Mouse (Mus musculus): ENCODE measurements at regions not wholly inside any gene's neighbourhood (a gene's known extent, or its start where the extent isn't known, plus 50 kb on each side); places are given as distances from the start of the nearest gene placed in this dataset.

- no peaks in the 10 kb centered on the region for H3K9me3 ChIP-seq
- no peak overlapping the region for H3K27ac ChIP-seq
- no peaks in the 10 kb centered on the region for H3K36me3 ChIP-seq
- H3K4me3 ChIP-seq = no peak overlapping the region
- H3K4me1 ChIP-seq = no peaks in the 10 kb centered on the region
- no peak overlapping the region for H3K9ac ChIP-seq
- WGBS = 29% methylated on average over 4 of the region's 4 CpGs
- H3K27me3 ChIP-seq (replicated peaks) = no peaks in the 10 kb centered on the region
- ATAC-seq (ENCODE audit: low FRiP score, low read depth) = peak; percentile 68; the same call in 1 of the 2 replicates
- no peak overlapping the region for H3K4me2 ChIP-seq (replicated peaks)
Observed at GRCm38 (mm10) chr16:65720953-65721352, 94.1 kb upstream of the Vgll3 start.

DNA sequence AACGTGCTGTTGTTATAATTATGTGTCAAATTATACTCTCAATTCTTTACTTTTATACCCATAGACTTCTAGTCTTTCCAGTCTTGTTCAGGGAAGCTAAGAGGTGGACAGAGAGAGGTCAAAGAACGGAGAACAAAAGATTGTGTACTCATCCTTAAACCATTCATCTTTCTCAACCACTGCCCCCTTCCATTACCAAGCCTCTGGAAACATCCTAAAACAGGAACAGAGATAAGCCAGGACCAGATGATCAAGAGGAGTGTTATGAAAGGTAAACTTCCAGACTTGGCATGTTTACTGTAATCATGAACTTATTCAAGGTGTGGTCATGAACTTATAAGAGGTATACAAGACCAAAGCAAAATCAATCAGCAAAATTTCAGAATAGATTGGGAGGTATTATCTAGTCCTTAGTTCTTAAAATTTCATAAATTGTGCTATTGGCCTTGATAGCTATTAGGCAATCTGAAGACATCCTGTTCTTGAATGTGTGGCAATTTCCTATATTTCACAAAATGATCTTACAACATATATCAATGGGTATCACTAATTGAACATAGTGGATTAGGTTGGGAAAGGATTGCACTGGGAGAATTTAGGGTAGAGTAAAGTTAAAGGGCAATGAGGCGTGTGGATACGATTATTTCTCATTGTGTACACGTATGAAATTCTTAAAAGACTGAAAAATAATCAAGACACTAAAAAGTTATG lies 89.3 kb upstream of the Vgll3 start:
- 86% methylated on average over 5 of the region's 5 CpGs for WGBS
- Histone ChIP-seq H3K9me3 (no peaks in the 10 kb centered on the region), H3K4me1 (no peaks in the 10 kb centered on the region), H3K27ac (no peak overlapping the region), H3K4me3 (no peak overlapping the region), H3K9ac (no peak overlapping the region), H3K36me3 (no peaks in the 10 kb centered on the region), H3K27me3 (replicated peaks) (no peaks in the 10 kb centered on the region), H3K4me2 (replicated peaks) (no peak overlapping the region)
- no peak for ATAC-seq (ENCODE audit: low FRiP score, low read depth)

DNA sequence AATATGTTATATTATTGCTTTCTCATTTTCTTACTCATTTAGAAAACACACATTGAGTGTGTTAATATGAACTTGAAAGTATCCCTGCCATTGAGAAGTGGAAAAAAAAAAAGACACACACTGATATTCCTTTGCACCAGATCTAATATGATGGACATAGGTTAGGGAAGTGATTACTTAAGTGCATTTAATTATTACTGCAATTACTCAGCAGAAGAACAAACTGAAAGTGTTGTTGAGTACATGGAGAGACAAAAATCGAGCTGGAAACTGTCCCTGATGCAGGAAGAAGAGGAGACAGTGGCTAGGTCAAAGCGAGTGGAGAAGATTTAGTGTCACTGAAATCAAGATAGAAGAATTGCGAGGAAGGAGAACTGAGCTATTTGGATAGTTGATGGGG lies 88.8 kb upstream of the Vgll3 start:
- Histone ChIP-seq H3K36me3 (no peaks in the 10 kb centered on the region), H3K27ac (no peak overlapping the region), H3K4me2 (replicated peaks) (no peak overlapping the region), H3K4me3 (no peak overlapping the region), H3K4me1 (no peaks in the 10 kb centered on the region), H3K27me3 (replicated peaks) (no peaks in the 10 kb centered on the region), H3K9me3 (no peaks in the 10 kb centered on the region), H3K9ac (no peak overlapping the region)
- ATAC-seq (ENCODE audit: low FRiP score, low read depth) = no peak
- WGBS = 55% methylated on average over 3 of the region's 3 CpGs

GRCm38 (mm10) chr16:65729322-65729721 lies 85.7 kb upstream of the Vgll3 start:
- Histone ChIP-seq H3K4me2 (replicated peaks) (no peak overlapping the region), H3K9me3 (no peaks in the 10 kb centered on the region), H3K9ac (no peak overlapping the region), H3K27me3 (replicated peaks) (no peaks in the 10 kb centered on the region), H3K4me1 (no peaks in the 10 kb centered on the region), H3K27ac (no peak overlapping the region), H3K4me3 (no peak overlapping the region), H3K36me3 (no peaks in the 10 kb centered on the region)
- WGBS = 39% methylated on average over 4 of the region's 4 CpGs
- ATAC-seq (ENCODE audit: low FRiP score, low read depth) = peak; percentile 66

GRCm38 (mm10) chr16:65739652-65740051 lies 75.4 kb upstream of the Vgll3 start:
- no peak overlapping the region for H3K27ac ChIP-seq
- WGBS = 90% methylated on average over 3 of the region's 3 CpGs
- H3K4me1 ChIP-seq = no peaks in the 10 kb centered on the region
- H3K4me3 ChIP-seq = no peak overlapping the region
- no peak for ATAC-seq (ENCODE audit: low FRiP score, low read depth)
- H3K27me3 ChIP-seq (replicated peaks) = no peaks in the 10 kb centered on the region
- no peak overlapping the region for H3K9ac ChIP-seq
- H3K36me3 ChIP-seq = no peaks in the 10 kb centered on the region
- H3K9me3 ChIP-seq = no peaks in the 10 kb centered on the region
- H3K4me2 ChIP-seq (replicated peaks) = no peak overlapping the region

DNA sequence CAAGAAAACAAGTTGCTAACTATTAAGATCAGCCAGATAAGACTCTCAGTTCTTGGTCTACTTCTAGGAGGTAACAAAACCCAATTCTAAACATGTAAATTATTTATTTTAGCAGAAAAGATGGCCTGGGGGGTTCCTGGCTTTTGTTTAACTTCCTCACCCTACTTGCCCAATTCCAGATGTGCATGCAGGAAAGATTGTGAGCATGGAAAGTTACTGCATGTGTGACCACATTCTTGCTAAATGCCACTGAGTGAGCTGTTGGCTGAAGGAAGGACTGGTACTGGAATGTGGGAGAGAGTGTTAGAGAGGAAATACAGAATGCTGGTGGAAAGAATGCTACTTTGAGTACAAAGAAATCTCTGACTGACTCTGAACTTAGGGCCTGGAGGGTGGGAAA lies 72.1 kb upstream of the Vgll3 start:
- no peaks in the 10 kb centered on the region for H3K27me3 ChIP-seq (replicated peaks)
- H3K9ac ChIP-seq = no peak overlapping the region
- no peak for ATAC-seq (ENCODE audit: low FRiP score, low read depth)
- no peaks in the 10 kb centered on the region for H3K4me1 ChIP-seq
- H3K27ac ChIP-seq = no peak overlapping the region
- no peak overlapping the region for H3K4me2 ChIP-seq (replicated peaks)
- no peak overlapping the region for H3K4me3 ChIP-seq
- no peaks in the 10 kb centered on the region for H3K9me3 ChIP-seq
- H3K36me3 ChIP-seq = no peaks in the 10 kb centered on the region

DNA sequence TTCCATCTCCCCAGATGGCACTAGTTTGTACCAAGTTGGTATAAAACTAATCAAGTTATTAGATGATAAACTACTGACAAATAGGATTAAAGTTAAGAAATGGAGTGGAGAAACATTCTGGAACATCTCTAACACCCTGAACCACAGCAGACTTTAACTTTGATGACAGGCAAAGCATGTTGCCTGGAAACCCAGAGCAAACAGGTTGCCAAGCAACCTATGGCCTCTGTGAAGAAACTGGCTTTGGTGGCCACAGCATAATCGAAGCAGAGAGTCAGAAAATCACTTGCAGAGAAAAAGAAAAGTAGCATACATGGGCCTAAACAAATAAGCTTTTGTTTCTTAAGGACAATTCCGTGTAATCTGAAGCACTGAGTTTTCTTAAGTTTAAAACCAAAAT lies 59.4 kb upstream of the Vgll3 start:
- H3K9me3 ChIP-seq = no peaks in the 10 kb centered on the region
- no peak overlapping the region for H3K4me3 ChIP-seq
- H3K4me1 ChIP-seq = no peaks in the 10 kb centered on the region
- H3K27ac ChIP-seq = no peak overlapping the region
- H3K27me3 ChIP-seq (replicated peaks) = no peaks in the 10 kb centered on the region
- no peak overlapping the region for H3K9ac ChIP-seq
- ATAC-seq (ENCODE audit: low FRiP score, low read depth) = no peak
- no peaks in the 10 kb centered on the region for H3K36me3 ChIP-seq
- H3K4me2 ChIP-seq (replicated peaks) = no peak overlapping the region
- WGBS = 36% methylated on average over 2 of the region's 2 CpGs

Measured in neural tube, embryonic 12.5 days (tissue).